Mouse (Mus musculus) heart, postnatal 25 days (tissue): Measurements from ENCODE around the gene Acap3. TPM values are rescaled to one million over a fixed set of nuclear protein-coding genes. Genes with fewer than 3 reads are reported as not detected.

ENCODE experiments used
- DNase-seq: peaks from one replicate; pipeline ENCODE4 v3.0.0; 2022; ENCODE audit warnings: low spot score
- intact Hi-C: fragments of 180-260 bp; cut with DNase I; formaldehyde crosslinking; loops from one replicate; pipeline ENCODE4 v1.15.1; 2025
- total RNA-seq, 2 experiments: library from RNA; stranded (reverse); gene quantifications; 2 replicates each; pipeline ENCODE4 v1.2.3; 2021

Acap3 gene
- total RNA-seq, 2 experiments from 2014 or later: 11.7 to 18.0 TPM

GRCm38 (mm10) chr4:155871404-155871803 lies 20.2 kb upstream of the Acap3 start:
- intact Hi-C loops: no loop called here
- no peak for DNase-seq

GRCm38 (mm10) chr4:155883587-155883986 lies 8.0 kb upstream of the Acap3 start:
- intact Hi-C loops: no loop called here
- no peak for DNase-seq

- no peak for DNase-seq
- intact Hi-C loops: no loop called here
These were observed 5.3 kb upstream of the Acap3 start for GRCm38 (mm10) chr4:155886330-155886729.

- intact Hi-C loops: loop anchor here (2.0 kb wide), 1 partner anchor 19 kb away; the partner anchor contains the start of genes Cptp and Ints11
- no peak for DNase-seq
These were observed 3.9 kb upstream of the Acap3 start for GRCm38 (mm10) chr4:155887674-155888073.

- intact Hi-C loops: loop anchor here (2.0 kb wide), 1 partner anchor 19 kb away; the partner anchor contains the start of genes Cptp and Ints11
- DNase-seq: no peak
These were observed 3.4 kb upstream of the Acap3 start for GRCm38 (mm10) chr4:155888181-155888580.

- intact Hi-C loops: loop anchor here (2.0 kb wide), 1 partner anchor 21 kb away; the partner anchor contains the start of genes Cptp and Ints11
- DNase-seq: no peak
These were observed 2.3 kb upstream of the Acap3 start for GRCm38 (mm10) chr4:155889316-155889715.

- intact Hi-C loops: loop anchor here (5.0 kb wide), 1 partner anchor 59 kb away; the partner anchor contains the start of gene Aurkaip1
- no peak for DNase-seq
These were observed 581 bp upstream of the Acap3 start for GRCm38 (mm10) chr4:155891011-155891471.

- intact Hi-C loops: loop anchor here (2.0 to 5.0 kb wide), 2 partner anchors 49 to 60 kb away; partner anchors contain the start of gene Aurkaip1
- peak; percentile 70 for DNase-seq
These were observed 395 bp downstream of the Acap3 start for GRCm38 (mm10) chr4:155892017-155892416.

- intact Hi-C loops: loop anchor here (2.0 to 5.0 kb wide), 2 partner anchors 48 to 60 kb away; partner anchors contain the start of gene Aurkaip1
- DNase-seq: no peak
These were observed 1.0 kb downstream of the Acap3 start for GRCm38 (mm10) chr4:155892438-155893211.

GRCm38 (mm10) chr4:155893212-155893690 lies 1.6 kb downstream of the Acap3 start:
- intact Hi-C loops: loop anchor here (2.0 to 5.0 kb wide), 2 partner anchors 48 to 61 kb away; partner anchors contain the start of gene Aurkaip1
- no peak for DNase-seq

- DNase-seq: peak; percentile 82
- intact Hi-C loops: loop anchor here (1.0 to 5.0 kb wide), 2 partner anchors 47 to 62 kb away; partner anchors contain the start of genes Aurkaip1 and Dvl1
These were observed 2.8 kb downstream of the Acap3 start for GRCm38 (mm10) chr4:155894311-155894881.

GRCm38 (mm10) chr4:155895216-155895615 lies 3.6 kb downstream of the Acap3 start:
- DNase-seq: peak; percentile 44
- intact Hi-C loops: no loop called here

GRCm38 (mm10) chr4:155895826-155896225 lies 4.2 kb downstream of the Acap3 start:
- DNase-seq: no peak
- intact Hi-C loops: no loop called here

GRCm38 (mm10) chr4:155896461-155896860 lies 4.8 kb downstream of the Acap3 start:
- no peak for DNase-seq

GRCm38 (mm10) chr4:155898318-155898717 lies 6.7 kb downstream of the Acap3 start:
- intact Hi-C loops: no loop called here
- DNase-seq: no peak

More at GRCm38 (mm10) chr4:155896461-155896860, 4.8 kb downstream of the Acap3 start:
- intact Hi-C loops: no loop called here

GRCm38 (mm10) chr4:155899355-155899754 lies 7.7 kb downstream of the Acap3 start:
- intact Hi-C loops: no loop called here
- DNase-seq: no peak

GRCm38 (mm10) chr4:155901205-155901604 lies 9.6 kb downstream of the Acap3 start:
- intact Hi-C loops: no loop called here
- DNase-seq: no peak

- no peak for DNase-seq
- intact Hi-C loops: no loop called here
These were observed 11.6 kb downstream of the Acap3 start for GRCm38 (mm10) chr4:155903246-155903645.

- intact Hi-C loops: no loop called here
- no peak for DNase-seq
These were observed 12.9 kb downstream of the Acap3 start for GRCm38 (mm10) chr4:155904318-155905102.

- intact Hi-C loops: no loop called here
- DNase-seq: no peak
These were observed 14.0 kb downstream of the Acap3 start for GRCm38 (mm10) chr4:155905634-155906033.
